Mouse (Mus musculus) forebrain, embryonic 11.5 days (tissue): ENCODE data around the gene Prrg2. TPM values are rescaled to one million over a fixed set of nuclear protein-coding genes. Genes with fewer than 3 reads are reported as not detected.

Experiments used
- ATAC-seq: fragments of 200-750 bp; cut with Nextera tagmentation; replicated peaks from 2 replicates; pipeline ENCODE4 v1.8.0; 2017; ENCODE audit warnings: moderate TSS enrichment; ENCODE audit not compliant: low FRiP score
- DNase-seq: peaks from one replicate; pipeline ENCODE4 v3.0.0-alpha.2; 2017; ENCODE audit warnings: low spot score
- H3K27ac ChIP-seq: fragments of 300-500 bp; sonication (generic); 2 replicates; pipeline ENCODE4 v1.5.1; 2014; ENCODE audit warnings: low read depth, low read length
- H3K27me3 ChIP-seq: fragments of 300-500 bp; sonication (generic); 2 replicates; pipeline ENCODE4 v1.6.1; 2014; ENCODE audit warnings: mild to moderate bottlenecking, low read length, mixed read lengths; ENCODE audit not compliant: control insufficient read depth, insufficient read depth
- H3K36me3 ChIP-seq: fragments of 300-500 bp; sonication (generic); 2 replicates; pipeline ENCODE4 v1.6.1; 2014; ENCODE audit warnings: mild to moderate bottlenecking, low read length, moderate library complexity, mixed read lengths; ENCODE audit not compliant: control insufficient read depth, insufficient read depth
- H3K4me1 ChIP-seq: fragments of 300-500 bp; sonication (generic); replicated peaks from 2 replicates; pipeline ENCODE4 v1.6.1; 2014; ENCODE audit warnings: low read length, mixed read lengths; ENCODE audit not compliant: control insufficient read depth, insufficient read depth
- H3K4me2 ChIP-seq: fragments of 300-500 bp; sonication (generic); 2 replicates; pipeline ENCODE4 v1.6.1; 2014; ENCODE audit warnings: low read depth, mild to moderate bottlenecking, low read length, moderate library complexity, mixed read lengths; ENCODE audit not compliant: severe bottlenecking
- H3K4me3 ChIP-seq: fragments of 300-500 bp; sonication (generic); 2 replicates; pipeline ENCODE4 v1.5.1; 2014; ENCODE audit warnings: low read depth, low read length
- H3K9ac ChIP-seq: fragments of 300-500 bp; sonication (generic); 2 replicates; pipeline ENCODE4 v1.6.1; 2014; ENCODE audit warnings: low read length
- H3K9me3 ChIP-seq: fragments of 300-500 bp; sonication (generic); 2 replicates; pipeline ENCODE4 v1.6.1; 2016; ENCODE audit warnings: low read length, mixed read lengths; ENCODE audit not compliant: control insufficient read depth
- WGBS: fragments of 180-500 bp; shearing (Covaris S2); extraction: QIAGEN DNeasy Blood & Tissue Kit; methylation state at CpG from one replicate; pipeline ENCODE4 v1.1.7; 2014; 5-methylcytosine and 5-hydroxymethylcytosine counted together
- microRNA-seq: library from miRNA; unstranded; fragments of <30 nt; microRNA quantifications from one replicate; pipeline ENCODE4, GENCODE M21; 2016; ENCODE audit not compliant: insufficient number of aligned reads
- polyA plus RNA-seq: library from polyadenylated mRNA; unstranded; fragments of >200 nt; fragmentation: Nextera tagmentation; extraction: Ambion mirVana; gene quantifications from 2 replicates; pipeline ENCODE4 v1.2.1, GENCODE M21; 2014

The Prrg2 gene
- polyA plus RNA-seq, 1 experiment from 2014 or later = 18.4 TPM

GRCm38 (mm10) chr7:45007141-45007540 lies 55.3 kb downstream of the Prrg2 start:
- Histone ChIP-seq H3K27ac (no peak overlapping the region), H3K27me3 (no peaks in the 10 kb centered on the region), H3K4me3 (no peak overlapping the region), H3K4me1 (no peaks in the 10 kb centered on the region), H3K36me3 (peaks cover 43% of the 10 kb centered on the region), H3K9ac (no peak overlapping the region), H3K4me2 (no peak overlapping the region), H3K9me3 (no peaks in the 10 kb centered on the region)
- DNase-seq (no peak), ATAC-seq (no peak)
- 95% methylated on average over 29 of the region's 29 CpGs for WGBS

DNA sequence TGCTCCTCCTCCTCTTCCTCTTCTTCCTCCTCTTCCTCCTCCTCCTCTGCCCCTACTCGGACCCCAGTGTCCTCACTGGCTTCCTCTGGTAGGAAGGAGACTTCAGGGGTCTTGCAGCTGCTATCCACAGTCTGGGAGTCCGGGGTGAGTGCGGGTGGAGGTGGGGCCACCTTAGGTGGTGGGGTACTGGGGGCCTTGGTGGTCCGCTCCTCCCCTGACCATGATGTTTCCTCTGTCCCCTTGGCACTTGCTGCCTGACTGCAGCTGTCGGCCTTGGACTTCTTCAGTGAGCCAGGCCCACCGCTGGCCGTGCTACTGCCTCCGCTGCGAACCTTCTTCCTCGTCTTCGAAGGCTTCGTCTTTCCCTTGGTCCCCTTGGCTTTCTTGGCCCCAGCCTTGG lies 56.0 kb downstream of the Prrg2 start:
- H3K4me1 ChIP-seq = no peaks in the 10 kb centered on the region
- DNase-seq (no peak), ATAC-seq (no peak)
- H3K9ac ChIP-seq = no peak overlapping the region
- H3K27ac ChIP-seq = no peak overlapping the region
- H3K27me3 ChIP-seq = no peaks in the 10 kb centered on the region
- no peaks in the 10 kb centered on the region for H3K9me3 ChIP-seq
- no peak overlapping the region for H3K4me2 ChIP-seq
- no peak overlapping the region for H3K4me3 ChIP-seq
- H3K36me3 ChIP-seq = peaks cover 43% of the 10 kb centered on the region
- WGBS = 96% methylated on average over 12 of the region's 12 CpGs

GRCm38 (mm10) chr7:45005321-45005992 lies 57.0 kb downstream of the Prrg2 start:
- Histone ChIP-seq H3K27me3 (no peaks in the 10 kb centered on the region), H3K4me3 (no peak overlapping the region), H3K27ac (no peak overlapping the region), H3K4me1 (no peaks in the 10 kb centered on the region), H3K36me3 (peaks cover 44% of the 10 kb centered on the region), H3K9ac (no peak overlapping the region), H3K9me3 (no peaks in the 10 kb centered on the region), H3K4me2 (no peak overlapping the region)
- ATAC-seq (no peak), DNase-seq (no peak)
- WGBS = 88% methylated on average over 6 of the region's 6 CpGs

DNA sequence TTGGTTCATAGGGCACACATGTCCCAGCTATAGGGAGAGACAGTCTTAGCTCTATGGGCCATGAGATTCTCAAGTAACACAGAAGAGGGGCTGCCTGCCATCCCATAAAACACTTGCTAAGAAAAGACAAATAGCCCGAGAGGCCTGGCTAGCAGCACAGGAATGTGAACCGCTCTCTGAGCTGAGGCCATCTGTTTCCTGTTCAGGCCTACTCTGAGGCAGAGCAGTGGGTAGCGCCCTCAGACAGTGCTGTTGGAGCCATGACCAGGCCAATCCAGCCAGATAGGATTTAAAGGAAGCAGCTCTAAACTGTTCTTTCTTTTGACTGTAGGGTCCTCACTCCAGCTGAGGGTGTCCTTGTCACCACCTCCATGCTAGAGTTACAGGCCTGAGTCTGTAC lies 57.9 kb downstream of the Prrg2 start:
- DNase-seq (no peak), ATAC-seq (no peak)
- Histone ChIP-seq H3K27me3 (no peaks in the 10 kb centered on the region), H3K9me3 (no peaks in the 10 kb centered on the region), H3K9ac (no peak overlapping the region), H3K4me2 (no peak overlapping the region), H3K4me1 (no peaks in the 10 kb centered on the region), H3K27ac (no peak overlapping the region), H3K4me3 (no peak overlapping the region), H3K36me3 (peaks cover 44% of the 10 kb centered on the region)
- 90% methylated on average over 3 of the region's 3 CpGs for WGBS

Small RNA genes lying within 50 kb of the gene (microRNA-seq; reads per million reads assigned to microRNA genes)
- gene Mir7054 = not detected

Other genes starting within 250 kb of the Prrg2 start
- gene Nup62, start 246.6 kb downstream of the Prrg2 start, polyA plus RNA-seq = 73.5 and 86.5 TPM in 2 replicates
- 1.1 and 1.4 TPM in 2 replicates for gene Il4i1, start 246.3 kb downstream of the Prrg2 start, polyA plus RNA-seq
- gene Atf5, start 246.0 kb downstream of the Prrg2 start, polyA plus RNA-seq = 3.2 and 3.4 TPM in 2 replicates
- gene Akt1s1, start 213.7 kb downstream of the Prrg2 start, polyA plus RNA-seq = 79.9 and 83.0 TPM in 2 replicates
- gene Tbc1d17, start 213.6 kb downstream of the Prrg2 start, polyA plus RNA-seq = 67.6 and 69.9 TPM in 2 replicates
- 31.6 and 32.1 TPM in 2 replicates for gene Pnkp, start 205.5 kb downstream of the Prrg2 start, polyA plus RNA-seq
- 454 and 526 TPM in 2 replicates for gene Ptov1, start 192.9 kb downstream of the Prrg2 start, polyA plus RNA-seq
- gene Med25, start 170.0 kb downstream of the Prrg2 start, polyA plus RNA-seq = 135 and 139 TPM in 2 replicates
- 32.9 TPM in 2 replicates for gene Fuz, start 166.6 kb downstream of the Prrg2 start, polyA plus RNA-seq
- gene Ap2a1, start 133.2 kb downstream of the Prrg2 start, polyA plus RNA-seq = 88.8 and 93.4 TPM in 2 replicates
- gene Tsks, start 119.5 kb downstream of the Prrg2 start, polyA plus RNA-seq = 0.23 TPM in 1 of 2 replicates, not detected in the other
- 26.3 and 27.2 TPM in 2 replicates for gene Cpt1c, start 87.8 kb downstream of the Prrg2 start, polyA plus RNA-seq
- 286 and 301 TPM in 2 replicates for gene Prmt1, start 76.1 kb downstream of the Prrg2 start, polyA plus RNA-seq
- gene Irf3, start 65.0 kb downstream of the Prrg2 start, polyA plus RNA-seq = 75.3 and 86.0 TPM in 2 replicates
- 70.6 and 74.9 TPM in 2 replicates for gene Bcl2l12, start 64.0 kb downstream of the Prrg2 start, polyA plus RNA-seq
- 59.9 and 60.2 TPM in 2 replicates for gene Scaf1, start 46.3 kb downstream of the Prrg2 start, polyA plus RNA-seq
- 15.5 and 16.6 TPM in 2 replicates for gene Rras, start 44.7 kb downstream of the Prrg2 start, polyA plus RNA-seq
- gene Prr12, start 9.8 kb downstream of the Prrg2 start, polyA plus RNA-seq = 16.1 and 19.2 TPM in 2 replicates
- 52.6 and 64.0 TPM in 2 replicates for gene Nosip, start 248 bp downstream of the Prrg2 start, polyA plus RNA-seq
- gene Rcn3, start 29.5 kb upstream of the Prrg2 start, polyA plus RNA-seq = 110 and 118 TPM in 2 replicates
- gene Fcgrt, start 41.2 kb upstream of the Prrg2 start, polyA plus RNA-seq = 7.1 and 7.3 TPM in 2 replicates
- 1,418 and 1,481 TPM in 2 replicates for gene Rps11, start 61.8 kb upstream of the Prrg2 start, polyA plus RNA-seq
- gene Rpl13a, start 66.1 kb upstream of the Prrg2 start, polyA plus RNA-seq = 1,136 and 1,164 TPM in 2 replicates
- gene Gm45713, start 73.6 kb upstream of the Prrg2 start, polyA plus RNA-seq = 0.45 and 0.55 TPM in 2 replicates
- 1.2 and 1.8 TPM in 2 replicates for gene Flt3l, start 73.8 kb upstream of the Prrg2 start, polyA plus RNA-seq
- 95.9 and 110 TPM in 2 replicates for gene Pih1d1, start 91.6 kb upstream of the Prrg2 start, polyA plus RNA-seq
- 44.0 and 44.1 TPM in 2 replicates for gene Aldh16a1, start 91.9 kb upstream of the Prrg2 start, polyA plus RNA-seq
- gene Slc17a7, start 101.3 kb upstream of the Prrg2 start, polyA plus RNA-seq = 3.6 and 4.6 TPM in 2 replicates
- 0.13 and 0.33 TPM in 2 replicates for gene Gfy, start 116.9 kb upstream of the Prrg2 start, polyA plus RNA-seq
- not detected in 2 replicates for gene Pth2, start 118.3 kb upstream of the Prrg2 start, polyA plus RNA-seq
- 0.83 and 0.90 TPM in 2 replicates for gene Ccdc155, start 142.2 kb upstream of the Prrg2 start, polyA plus RNA-seq
- 0.48 TPM in 1 of 2 replicates, not detected in the other for gene Dkkl1, start 149.5 kb upstream of the Prrg2 start, polyA plus RNA-seq
- gene Tead2, start 153.1 kb upstream of the Prrg2 start, polyA plus RNA-seq = 297 and 318 TPM in 2 replicates
- 0.60 and 1.1 TPM in 2 replicates for gene Cd37, start 176.4 kb upstream of the Prrg2 start, polyA plus RNA-seq
- gene Slc6a16, start 178.4 kb upstream of the Prrg2 start, polyA plus RNA-seq = 0.36 TPM in 1 of 2 replicates, not detected in the other
- not detected in 2 replicates for gene Slc6a21, start 214.8 kb upstream of the Prrg2 start, polyA plus RNA-seq